In genomic region chr2:53192386-53192785, GRCm38 (mm10) we compare ENCODE assay signal across 8 mouse cellular contexts. TPM values are rescaled to one million over a fixed set of nuclear protein-coding genes. Genes with fewer than 3 reads are reported as not detected.
DNase-seq lines count a peak whose midpoint lies in the region; ATAC-seq and TF ChIP-seq lines count a peak whose summit lies in the region.

No protein-coding gene starts in this region.

- peak overlapping the region; percentile 94 for H3K4me3 ChIP-seq in bone marrow, adult 2 months (replicated peaks; ENCODE audit: control insufficient read depth, low read depth, low read length)
- peak overlapping the region; percentile 99 for H3K4me3 ChIP-seq in forebrain, embryonic 16.5 days (replicated peaks; ENCODE audit: low read length)
- peak overlapping the region; percentile 74 for H3K4me3 ChIP-seq in midbrain, embryonic 11.5 days (ENCODE audit: low read depth, low read length)

- peak; percentile 1 for DNase-seq in layer of hippocampus, adult 9-10 months (ENCODE audit: low spot score)
- no peak for DNase-seq in layer of hippocampus, adult 11-12 months (ENCODE audit: low spot score)
- peak; percentile 87 for DNase-seq in midbrain, embryonic 11.5 days (ENCODE audit: low spot score, missing footprints)
- no peak for DNase-seq in cerebellum, adult 9-11 months
- no peak for DNase-seq in gastrocnemius, postnatal 10 days
- DNase-seq in ovary, postnatal 36 days (ENCODE audit: low spot score), result no peak

- H3K9me3 ChIP-seq in forebrain, embryonic 16.5 days (ENCODE audit: control insufficient read depth, low read length), result no peaks in the 10 kb centered on the region
- H3K9me3 ChIP-seq in midbrain, embryonic 11.5 days (ENCODE audit: control insufficient read depth, low read length), result no peaks in the 10 kb centered on the region

- no peak for TF ChIP-seq CTCF in bone marrow, adult 2 months (IDR thresholded peaks at IDR 0.05; ENCODE audit: control insufficient read depth, insufficient read depth, low read length)

- TF ChIP-seq POLR2A in bone marrow, adult 2 months (IDR thresholded peaks at IDR 0.05; ENCODE audit: borderline replicate concordance, control insufficient read depth, low read depth, low read length), result no peak

- H3K9ac ChIP-seq in forebrain, embryonic 16.5 days (replicated peaks; ENCODE audit: low read depth, low read length), result peak overlapping the region; percentile 83
- H3K9ac ChIP-seq in midbrain, embryonic 11.5 days (ENCODE audit: low read length), result peak overlapping the region; percentile 95

- peaks cover 15% of the 10 kb centered on the region for H3K36me3 ChIP-seq in forebrain, embryonic 16.5 days (ENCODE audit: control insufficient read depth, insufficient read depth)
- H3K36me3 ChIP-seq in midbrain, embryonic 11.5 days (ENCODE audit: control insufficient read depth, insufficient read depth, low read length), result peaks cover 7% of the 10 kb centered on the region; the same call in 1 of the 2 replicates

- H3K27me3 ChIP-seq in forebrain, embryonic 16.5 days (replicated peaks; ENCODE audit: control insufficient read depth, insufficient read depth, low read length), result no peaks in the 10 kb centered on the region
- H3K27me3 ChIP-seq in midbrain, embryonic 11.5 days (ENCODE audit: control insufficient read depth, insufficient read depth, low read length), result no peaks in the 10 kb centered on the region

- 1% methylated on average over 20 of the region's 20 CpGs for WGBS in bone marrow, adult 2 months
- WGBS in forebrain, embryonic 16.5 days, result 0% methylated on average over 20 of the region's 20 CpGs
- under 1% methylated on average over 20 of the region's 20 CpGs for WGBS in midbrain, embryonic 11.5 days

- peak overlapping the region; percentile 78 for H3K4me2 ChIP-seq in forebrain, embryonic 16.5 days (ENCODE audit: low read length)
- peak overlapping the region; percentile 58 for H3K4me2 ChIP-seq in midbrain, embryonic 11.5 days

- no peak for ATAC-seq in forebrain, embryonic 16.5 days
- ATAC-seq in midbrain, embryonic 11.5 days (ENCODE audit: low FRiP score), result peak; percentile 2

- peaks cover 2% of the 10 kb centered on the region for H3K4me1 ChIP-seq in bone marrow, adult 2 months (ENCODE audit: control insufficient read depth, insufficient read depth, low read length)
- peaks cover 13% of the 10 kb centered on the region for H3K4me1 ChIP-seq in forebrain, embryonic 16.5 days (replicated peaks; ENCODE audit: control insufficient read depth, insufficient read depth, low read length)
- H3K4me1 ChIP-seq in midbrain, embryonic 11.5 days (ENCODE audit: control insufficient read depth, insufficient read depth, low read length), result peaks cover 14% of the 10 kb centered on the region

- H3K27ac ChIP-seq in bone marrow, adult 2 months (ENCODE audit: control insufficient read depth, insufficient read depth, low read depth, low read length, poor library complexity), result peak overlapping the region; percentile 100
- H3K27ac ChIP-seq in forebrain, embryonic 16.5 days (ENCODE audit: low read length), result peak overlapping the region; percentile 98
- H3K27ac ChIP-seq in midbrain, embryonic 11.5 days (ENCODE audit: low read depth, low read length), result peak overlapping the region; percentile 91

RNA-seq across cellular contexts. Expression of gene Arl6ip6, which starts 0.9 kb away (rescaled TPM):
- polyA plus RNA-seq in bone marrow, adult 2 months (2011; ENCODE audit: insufficient read depth, insufficient read length, low replicate concordance, missing spikeins), result 15.0 and 17.6 TPM in 2 replicates
- polyA plus RNA-seq in forebrain, embryonic 16.5 days (2015; fragmentation: Nextera tagmentation; extraction: Ambion mirVana), result 51.4 and 62.4 TPM in 2 replicates
- polyA plus RNA-seq in midbrain, embryonic 11.5 days (2014; fragmentation: Nextera tagmentation; extraction: Ambion mirVana), result 76.1 and 80.5 TPM in 2 replicates
- 10 to 100 TPM; 11.5 to 14.6 TPM for total RNA-seq in gastrocnemius, postnatal 10 days (2021)

RNA-seq across cellular contexts. Expression of gene Prpf40a, which starts 1.3 kb away (rescaled TPM):
- 53.6 and 83.0 TPM in 2 replicates for polyA plus RNA-seq in bone marrow, adult 2 months (2011; ENCODE audit: insufficient read depth, insufficient read length, low replicate concordance, missing spikeins)
- 122 and 131 TPM in 2 replicates for polyA plus RNA-seq in forebrain, embryonic 16.5 days (2015; fragmentation: Nextera tagmentation; extraction: Ambion mirVana)
- 190 and 194 TPM in 2 replicates for polyA plus RNA-seq in midbrain, embryonic 11.5 days (2014; fragmentation: Nextera tagmentation; extraction: Ambion mirVana)
- 10 to 100 TPM; 49.1 to 52.5 TPM for total RNA-seq in gastrocnemius, postnatal 10 days (2021)

Comparison
In these comparisons a context has a peak if more than half of its experiments do, and no peak if none do; other contexts are left out.
1. DNase-seq: peak in layer of hippocampus, adult 9-10 months (single experiment) and midbrain, embryonic 11.5 days (single experiment); none in layer of hippocampus, adult 11-12 months (single experiment), cerebellum, adult 9-11 months (single experiment), gastrocnemius, postnatal 10 days (single experiment) and ovary, postnatal 36 days (single experiment).
2. Peak in every context shown above with its lines, with median percentiles within 50 percentile points of each other: H3K27ac ChIP-seq and H3K4me3 ChIP-seq.